Mouse (Mus musculus) kidney, embryonic 16.5 days (tissue): Measurements from ENCODE around the gene Vmn2r49. TPM values are rescaled to one million over a fixed set of nuclear protein-coding genes. Genes with fewer than 3 reads are reported as not detected.
"Not testable (repeated sequence)": the region's sequence is repeated elsewhere in the genome, so short reads cannot be mapped to it uniquely, and the experiment has no call there.

Experiments used
- ATAC-seq: fragments of 200-750 bp; cut with Nextera tagmentation; 2 replicates; pipeline ENCODE4 v1.8.0; 2017; ENCODE audit warnings: moderate TSS enrichment; ENCODE audit not compliant: low FRiP score, low TSS enrichment
- H3K27ac ChIP-seq: fragments of 300-500 bp; sonication (generic); 2 replicates; pipeline ENCODE4 v1.5.1; 2014; ENCODE audit warnings: low read length
- H3K27me3 ChIP-seq: fragments of 300-500 bp; sonication (generic); 2 replicates; pipeline ENCODE4 v1.6.1; 2014; ENCODE audit warnings: low read length, control low read depth, mixed read lengths; ENCODE audit not compliant: insufficient read depth
- H3K36me3 ChIP-seq: fragments of 300-500 bp; sonication (generic); 2 replicates; pipeline ENCODE4 v1.6.1; 2014; ENCODE audit warnings: low read length, control low read depth, mixed read lengths; ENCODE audit not compliant: insufficient read depth
- H3K4me1 ChIP-seq: fragments of 300-500 bp; sonication (generic); 2 replicates; pipeline ENCODE4 v1.6.1; 2014; ENCODE audit warnings: low read length, control low read depth, mixed read lengths; ENCODE audit not compliant: insufficient read depth
- H3K4me2 ChIP-seq: fragments of 300-500 bp; sonication (generic); replicated peaks from 2 replicates; pipeline ENCODE4 v1.6.1; 2014; ENCODE audit warnings: low read depth, low read length
- H3K4me3 ChIP-seq: fragments of 300-500 bp; sonication (generic); 2 replicates; pipeline ENCODE4 v1.5.1; 2014; ENCODE audit warnings: mild to moderate bottlenecking, low read length
- H3K9ac ChIP-seq: fragments of 300-500 bp; sonication (generic); replicated peaks from 2 replicates; pipeline ENCODE4 v1.6.1; 2014; ENCODE audit warnings: low read length
- H3K9me3 ChIP-seq: fragments of 300-500 bp; sonication (generic); 2 replicates; pipeline ENCODE4 v1.6.1; 2016; ENCODE audit warnings: low read length, control low read depth
- WGBS: fragments of 180-500 bp; shearing (Covaris S2); extraction: QIAGEN DNeasy Blood & Tissue Kit; methylation state at CpG from one replicate; pipeline ENCODE4 v1.1.7; 2014; 5-methylcytosine and 5-hydroxymethylcytosine counted together
- polyA plus RNA-seq: library from polyadenylated mRNA; unstranded; fragments of >200 nt; fragmentation: Nextera tagmentation; extraction: Ambion mirVana; gene quantifications from 2 replicates; pipeline ENCODE4 v1.2.1, GENCODE M21; 2015

Vmn2r49 gene
- not detected in 2 replicates for polyA plus RNA-seq

DNA sequence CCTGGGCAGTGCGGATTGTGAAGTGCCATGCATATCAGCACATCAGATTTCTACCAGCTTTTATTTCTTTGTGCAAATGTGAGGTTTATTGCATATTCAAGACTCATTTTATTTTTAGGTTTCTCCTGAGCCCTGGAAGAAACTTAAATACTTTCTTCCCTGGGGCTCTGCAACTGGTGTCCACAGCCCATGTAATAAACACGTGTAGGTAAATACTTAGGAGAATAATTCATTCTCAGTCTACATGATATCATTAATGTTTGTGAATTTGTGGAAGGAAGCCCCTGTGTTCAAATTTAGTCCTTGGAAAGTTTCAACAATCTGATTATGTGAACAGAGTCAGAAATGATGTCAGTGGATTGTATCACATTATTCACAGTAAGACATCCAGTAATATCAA is at the start of gene Vmn2r49:
Vmn2r49 (minus strand) TSS at position 101 of the 400 bp plus-strand sequence.
- not testable (repeated sequence) for H3K27me3 ChIP-seq, ATAC-seq, H3K9me3 ChIP-seq, H3K4me2 ChIP-seq, H3K36me3 ChIP-seq, H3K9ac ChIP-seq, H3K27ac ChIP-seq, H3K4me1 ChIP-seq, H3K4me3 ChIP-seq
- WGBS, result no CpG with 5 or more reads among the region's 2 CpGs

GRCm38 (mm10) chr7:9953485-9953884 is 38.6 kb downstream of the Vmn2r49 start, which contains the start of gene Vmn2r48:
Gene Vmn2r48, minus strand, starts transcription at chr7:9953585.
- not testable (repeated sequence) for H3K27ac ChIP-seq, ATAC-seq, H3K4me2 ChIP-seq, H3K4me1 ChIP-seq, H3K9ac ChIP-seq, H3K36me3 ChIP-seq, H3K4me3 ChIP-seq, H3K9me3 ChIP-seq, H3K27me3 ChIP-seq
- WGBS, result 82% methylated on average over 2 of the region's 2 CpGs

Other genes starting within 250 kb of the Vmn2r49 start
- not detected in 2 replicates for gene Vmn2r46, start 221.7 kb downstream of the Vmn2r49 start, polyA plus RNA-seq
- gene Vmn2r47, start 150.9 kb downstream of the Vmn2r49 start, polyA plus RNA-seq, result not detected in 2 replicates
- gene Vmn2r48, start 38.7 kb downstream of the Vmn2r49 start, polyA plus RNA-seq, result not detected in 2 replicates
- gene Vmn2r50, start 61.0 kb upstream of the Vmn2r49 start, polyA plus RNA-seq, result not detected in 2 replicates
- not detected in 2 replicates for gene Vmn2r51, start 113.5 kb upstream of the Vmn2r49 start, polyA plus RNA-seq
- gene Vmn2r52, start 184.3 kb upstream of the Vmn2r49 start, polyA plus RNA-seq, result not detected in 2 replicates